Mouse (Mus musculus) testis, postnatal 14 days (tissue): ENCODE results near the gene Apoa5.
A peak's percentile ranks its signal among the peaks of the same experiment; 100 is the strongest.
"Not testable (repeated sequence)": the region's sequence is repeated elsewhere in the genome, so short reads cannot be mapped to it uniquely, and the experiment has no call there.

ENCODE experiments used
- DNase-seq: peaks from one replicate; pipeline ENCODE4 v3.0.0; 2021; ENCODE audit warnings: low spot score

Apoa5 gene

GRCm38 (mm10) chr9:46261131-46261530 lies 7.3 kb upstream of the Apoa5 start:
- no peak for DNase-seq

GRCm38 (mm10) chr9:46269125-46269524 lies 692 bp downstream of the Apoa5 start:
- DNase-seq = no peak

GRCm38 (mm10) chr9:46270782-46271181 lies 2.3 kb downstream of the Apoa5 start:
- no peak for DNase-seq

DNA sequence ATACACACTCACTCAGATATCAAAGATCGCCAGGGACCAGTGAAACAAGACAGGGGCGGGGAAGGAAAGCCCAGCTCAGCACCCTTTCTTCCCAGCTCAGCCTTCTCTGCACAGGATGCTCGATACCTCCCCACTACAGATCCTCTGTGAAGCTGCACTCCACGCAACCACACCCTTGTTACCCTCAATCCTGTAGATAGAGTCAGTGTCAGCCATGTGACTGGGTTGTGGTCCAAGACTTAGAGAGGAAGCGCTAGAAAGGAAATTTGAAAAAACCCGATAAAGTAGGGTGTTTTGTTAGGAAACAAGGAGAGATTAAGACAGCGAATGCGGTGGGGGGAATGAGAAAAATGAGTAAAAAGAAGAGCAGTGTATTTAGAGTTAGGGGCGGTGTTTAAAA lies 3.6 kb downstream of the Apoa5 start:
- no peak for DNase-seq

DNA sequence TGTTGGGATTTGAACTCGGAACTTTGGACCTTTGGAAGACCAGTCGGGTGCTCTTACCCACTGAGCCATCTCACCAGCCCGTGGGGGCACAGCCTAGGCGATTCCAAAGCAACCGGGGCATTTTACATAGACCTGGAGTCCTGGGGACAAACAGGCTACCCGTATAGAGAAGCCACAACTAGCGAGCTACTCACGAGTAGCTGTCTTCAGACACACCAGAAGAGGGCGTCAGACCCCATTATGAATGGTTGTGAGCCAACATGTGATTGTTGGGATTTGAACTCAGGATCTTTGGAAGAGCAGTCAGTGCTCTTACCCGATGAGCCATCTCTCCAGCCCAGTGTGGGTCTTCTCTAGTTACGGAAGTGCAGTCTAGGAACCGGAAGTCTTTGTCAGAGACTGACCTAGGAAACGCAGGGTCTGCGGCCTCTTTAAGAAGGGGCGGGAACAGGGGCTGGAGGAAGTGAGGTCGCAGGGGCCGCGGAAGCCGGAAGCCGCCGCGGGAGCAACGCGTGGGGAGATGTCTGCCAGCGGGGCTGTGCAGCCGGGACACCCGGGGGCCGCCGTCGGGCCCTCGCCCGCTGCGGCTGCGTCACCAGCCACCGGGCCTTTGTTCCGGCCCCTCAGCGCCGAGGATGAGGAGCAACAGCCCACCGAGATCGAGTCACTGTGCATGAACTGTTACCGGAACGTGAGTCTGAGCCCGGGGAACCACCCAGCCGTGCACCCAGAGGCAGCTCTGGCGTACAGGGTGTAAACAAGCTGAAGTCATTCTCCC lies 4.4 kb downstream of the Apoa5 start, which contains the start of gene Zpr1:
Gene Zpr1, plus strand, starts transcription at position 388 of the 778 bp plus-strand sequence.
- DNase-seq = peak; percentile 89

GRCm38 (mm10) chr9:46274494-46274893 lies 6.1 kb downstream of the Apoa5 start:
- no peak for DNase-seq

- peak; percentile 93 for DNase-seq
Observed at GRCm38 (mm10) chr9:46282631-46283436, 14.4 kb downstream of the Apoa5 start, which contains the start of gene Bud13. Gene Bud13 (plus strand): TSS chr9:46283008.

- DNase-seq = no peak
Observed at GRCm38 (mm10) chr9:46298381-46298780, 29.9 kb downstream of the Apoa5 start.

GRCm38 (mm10) chr9:46302142-46302541 lies 33.7 kb downstream of the Apoa5 start:
- peak; percentile 38 for DNase-seq

DNA sequence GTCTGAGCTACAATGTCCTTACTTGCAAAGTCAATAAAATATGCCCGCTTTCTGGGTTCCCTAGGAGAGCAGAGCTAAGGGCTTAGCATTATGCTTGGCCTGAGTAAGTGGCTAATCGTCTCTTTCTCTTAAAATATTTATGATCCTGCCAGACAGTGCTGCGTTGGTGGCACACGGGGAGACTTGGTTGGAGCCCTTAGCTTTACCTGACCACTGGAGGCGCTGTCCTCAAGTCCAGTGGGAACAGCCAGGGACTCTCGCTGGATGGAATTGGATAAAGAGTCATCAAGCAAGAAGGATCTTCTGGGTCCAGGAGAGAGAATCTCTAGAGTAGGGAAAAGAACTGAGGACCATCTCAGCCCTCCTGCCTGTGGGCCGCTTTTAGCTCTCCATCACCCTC lies 40.7 kb downstream of the Apoa5 start:
- DNase-seq = no peak

DNA sequence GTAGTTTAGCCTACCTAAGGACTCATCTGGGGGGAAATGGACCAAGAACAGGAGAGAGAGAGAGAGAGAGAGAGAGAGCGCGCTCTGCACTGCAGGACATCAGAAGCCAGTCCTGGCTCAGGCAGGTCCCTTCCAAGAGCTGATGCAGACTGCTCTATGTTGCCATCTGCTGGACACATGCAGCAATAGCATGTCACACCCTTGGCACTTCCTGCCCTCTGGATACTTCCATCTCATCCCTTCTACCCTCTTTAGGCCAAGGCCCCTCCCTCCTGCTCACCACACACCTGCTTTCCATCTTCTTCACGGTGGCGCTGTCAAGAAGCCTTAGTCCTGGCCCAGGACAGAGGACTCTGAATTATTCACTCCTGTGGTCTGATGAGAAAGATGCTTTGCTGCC lies 46.1 kb downstream of the Apoa5 start:
- peak; percentile 27 for DNase-seq

GRCm38 (mm10) chr9:46314921-46315320 lies 46.5 kb downstream of the Apoa5 start:
- DNase-seq = no peak

- no peak for DNase-seq
Observed at GRCm38 (mm10) chr9:46315807-46316365, 47.5 kb downstream of the Apoa5 start.

DNA sequence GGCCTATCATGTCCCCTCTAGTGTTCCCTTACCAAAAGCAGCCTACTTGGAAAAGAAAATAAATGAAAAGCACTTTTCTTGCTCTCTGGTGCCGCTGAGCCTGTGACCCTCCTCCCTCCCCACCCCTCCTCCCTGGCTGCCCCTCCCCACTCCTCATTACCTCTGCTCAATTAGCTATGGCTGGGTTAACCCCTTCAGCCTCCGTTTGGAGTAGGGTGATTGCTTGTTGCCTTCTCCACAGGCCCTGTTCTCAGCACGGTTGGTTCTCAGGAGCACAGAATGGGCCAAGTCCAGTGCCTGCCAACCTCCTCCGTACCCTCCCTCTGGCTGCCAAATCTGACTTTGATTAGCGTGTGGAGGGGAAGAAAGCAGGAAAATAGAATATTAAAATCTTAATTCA lies 48.0 kb downstream of the Apoa5 start:
- DNase-seq = no peak

- no peak for DNase-seq
Observed at GRCm38 (mm10) chr9:46316909-46317308, 48.5 kb downstream of the Apoa5 start.

GRCm38 (mm10) chr9:46317957-46318356 lies 49.5 kb downstream of the Apoa5 start:
- DNase-seq = no peak

DNA sequence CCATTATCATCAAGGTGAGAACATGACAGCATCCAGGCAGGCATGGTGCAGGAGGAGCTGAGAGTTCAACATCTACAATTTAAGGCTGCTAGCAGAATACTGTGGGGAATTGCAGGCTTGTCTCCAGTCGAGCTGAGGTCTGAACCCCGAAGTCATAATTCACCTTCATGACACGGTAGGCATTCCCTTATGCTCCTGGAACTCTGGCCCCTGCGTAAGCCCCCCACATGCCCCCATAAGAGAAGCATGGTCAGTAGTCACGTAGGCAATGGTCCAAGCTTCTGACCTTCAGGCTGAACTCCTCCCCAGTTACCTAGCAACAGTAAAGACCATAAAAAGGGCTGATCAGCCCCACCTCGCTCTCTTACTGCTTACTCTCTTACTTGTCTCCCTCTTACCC lies 51.5 kb downstream of the Apoa5 start, which contains the start of gene 4931429L15Rik:
Gene 4931429L15Rik, minus strand, starts transcription at position 101 of the 400 bp plus-strand sequence.
- not testable (repeated sequence) for DNase-seq

GRCm38 (mm10) chr9:46320461-46320860 lies 52.0 kb downstream of the Apoa5 start:
- no peak for DNase-seq
